Mouse (Mus musculus) intestine, embryonic 15.5 days (tissue): Measurements from ENCODE around the gene Lix1. TPM values are rescaled to one million over a fixed set of nuclear protein-coding genes. Genes with fewer than 3 reads are reported as not detected.

Experiments used
- polyA plus RNA-seq: library from polyadenylated mRNA; unstranded; fragments of >200 nt; fragmentation: Nextera tagmentation; extraction: Ambion mirVana; gene quantifications from 2 replicates; pipeline ENCODE4 v1.2.1, GENCODE M21; 2015

Lix1 gene
- polyA plus RNA-seq, 1 experiment from 2014 or later: 4.7 TPM

Other genes starting within 250 kb of the Lix1 start
- 26.1 and 30.0 TPM in 2 replicates for gene Riok2, start 28.4 kb upstream of the Lix1 start, polyA plus RNA-seq
- gene Lnpep, start 222.4 kb downstream of the Lix1 start, polyA plus RNA-seq: 7.8 and 8.2 TPM in 2 replicates